Mouse (Mus musculus): ENCODE measurements around the gene Ldhc.

GRCm38 (mm10) chr7:46911250-46911649 is 50.2 kb downstream of the Ldhc start:
- TF ChIP-seq MAFK (IDR thresholded peaks at IDR 0.05; ENCODE audit: insufficient replicate concordance, low read length) (no peak), MYC (IDR thresholded peaks at IDR 0.05; ENCODE audit: low read depth, low read length) (no peak)

Measured in CH12.LX (cell line).